Mouse (Mus musculus) midbrain, embryonic 16.5 days (tissue): ENCODE data around the gene Bola2. TPM values are rescaled to one million over a fixed set of nuclear protein-coding genes. Genes with fewer than 3 reads are reported as not detected.

ENCODE experiments used
- ATAC-seq: fragments of 200-750 bp; cut with Nextera tagmentation; 2 replicates; pipeline ENCODE4 v1.8.0; 2017; ENCODE audit warnings: moderate TSS enrichment
- H3K27ac ChIP-seq: fragments of 300-500 bp; sonication (generic); 2 replicates; pipeline ENCODE4 v1.5.1; 2014; ENCODE audit warnings: mild to moderate bottlenecking, low read length, mixed read lengths
- H3K27me3 ChIP-seq: fragments of 300-500 bp; sonication (generic); 2 replicates; pipeline ENCODE4 v1.6.1; 2014; ENCODE audit warnings: low read depth, low read length, mixed read lengths; ENCODE audit not compliant: control insufficient read depth, insufficient read depth
- H3K36me3 ChIP-seq: fragments of 300-500 bp; sonication (generic); 2 replicates; pipeline ENCODE4 v1.6.1; 2014; ENCODE audit warnings: mild to moderate bottlenecking, low read length, moderate library complexity, mixed read lengths; ENCODE audit not compliant: control insufficient read depth, insufficient read depth
- H3K4me1 ChIP-seq: fragments of 300-500 bp; sonication (generic); 2 replicates; pipeline ENCODE4 v1.6.1; 2014; ENCODE audit warnings: mild to moderate bottlenecking, low read length, mixed read lengths; ENCODE audit not compliant: control insufficient read depth, insufficient read depth
- H3K4me2 ChIP-seq: fragments of 300-500 bp; sonication (generic); 2 replicates; pipeline ENCODE4 v1.6.1; 2014; ENCODE audit warnings: mild to moderate bottlenecking, low read length, mixed read lengths
- H3K4me3 ChIP-seq: fragments of 300-500 bp; sonication (generic); 2 replicates; pipeline ENCODE4 v1.5.1; 2014; ENCODE audit warnings: low read depth, mild to moderate bottlenecking, low read length, moderate library complexity, mixed read lengths
- H3K9ac ChIP-seq: fragments of 300-500 bp; sonication (generic); 2 replicates; pipeline ENCODE4 v1.6.1; 2014; ENCODE audit warnings: low read depth, low read length, mixed read lengths
- H3K9me3 ChIP-seq: fragments of 300-500 bp; sonication (generic); replicated peaks from 2 replicates; pipeline ENCODE4 v1.6.1; 2014; ENCODE audit warnings: mild to moderate bottlenecking, low read length, mixed read lengths; ENCODE audit not compliant: control insufficient read depth, poor library complexity, severe bottlenecking
- WGBS: fragments of 180-500 bp; shearing (Covaris S2); extraction: QIAGEN DNeasy Blood & Tissue Kit; methylation state at CpG from one replicate; pipeline ENCODE4 v1.1.7; 2014; 5-methylcytosine and 5-hydroxymethylcytosine counted together
- polyA plus RNA-seq: library from polyadenylated mRNA; unstranded; fragments of >200 nt; fragmentation: Nextera tagmentation; extraction: Ambion mirVana; gene quantifications from 2 replicates; pipeline ENCODE4 v1.2.1, GENCODE M21; 2015

Bola2 gene
- polyA plus RNA-seq, 1 experiment from 2014 or later: 120 TPM

DNA sequence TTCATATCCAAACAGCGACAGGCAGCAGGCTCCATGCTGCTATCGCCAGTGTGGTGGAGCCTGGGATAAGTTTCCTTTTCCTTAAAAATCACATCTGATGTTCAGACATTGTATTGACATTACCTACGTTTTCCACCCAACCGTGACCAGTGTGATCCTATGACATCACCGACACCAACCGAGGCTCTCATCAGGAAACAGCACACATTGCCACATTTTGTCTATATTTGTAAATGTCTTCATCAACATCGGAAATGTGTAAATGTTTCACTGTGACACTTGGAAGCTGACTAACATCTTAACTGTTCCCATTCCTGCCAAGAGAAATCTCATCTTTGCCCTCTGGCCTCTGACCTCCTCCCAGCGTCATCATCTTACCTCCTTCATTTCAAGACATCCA lies 40.9 kb downstream of the Bola2 start:
- Histone ChIP-seq H3K9me3 (no peaks in the 10 kb centered on the region), H3K27ac (no peak overlapping the region), H3K4me2 (no peak overlapping the region), H3K4me1 (no peaks in the 10 kb centered on the region), H3K4me3 (no peak overlapping the region), H3K27me3 (no peaks in the 10 kb centered on the region), H3K9ac (no peak overlapping the region), H3K36me3 (no peaks in the 10 kb centered on the region)
- no peak for ATAC-seq
- WGBS: 82% methylated on average over 8 of the region's 8 CpGs

DNA sequence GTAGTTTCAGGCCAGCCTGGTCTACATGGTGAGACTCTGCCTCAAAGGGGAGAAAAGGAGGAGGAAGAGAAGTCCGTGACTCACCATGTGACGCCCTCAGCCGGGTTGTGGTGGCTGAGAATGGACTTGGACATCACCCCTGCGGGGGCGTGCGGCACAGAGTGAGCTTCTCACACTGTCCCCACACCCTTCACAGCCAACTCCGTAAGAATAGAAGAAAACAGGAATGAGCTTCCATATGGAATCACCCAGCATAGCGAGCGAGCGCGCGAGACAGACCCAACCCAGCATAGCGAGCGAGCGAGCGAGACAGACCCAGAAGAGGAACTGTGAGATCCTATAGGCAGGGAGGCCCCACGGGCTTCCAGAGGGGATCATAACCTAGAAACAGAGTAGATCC lies 44.4 kb downstream of the Bola2 start:
- 83% methylated on average over 17 of the region's 17 CpGs for WGBS
- Histone ChIP-seq H3K4me1 (no peaks in the 10 kb centered on the region), H3K27ac (no peak overlapping the region), H3K4me2 (no peak overlapping the region), H3K27me3 (no peaks in the 10 kb centered on the region), H3K4me3 (no peak overlapping the region), H3K36me3 (no peaks in the 10 kb centered on the region), H3K9ac (no peak overlapping the region), H3K9me3 (no peaks in the 10 kb centered on the region)
- no peak for ATAC-seq

GRCm38 (mm10) chr7:126740132-126740735 lies 45.0 kb downstream of the Bola2 start:
- 66% methylated on average over 13 of the region's 13 CpGs for WGBS
- H3K4me3 ChIP-seq: no peak overlapping the region
- H3K4me1 ChIP-seq: no peaks in the 10 kb centered on the region
- no peaks in the 10 kb centered on the region for H3K27me3 ChIP-seq
- no peak overlapping the region for H3K9ac ChIP-seq
- H3K36me3 ChIP-seq: no peaks in the 10 kb centered on the region
- no peak for ATAC-seq
- H3K9me3 ChIP-seq: no peaks in the 10 kb centered on the region
- no peak overlapping the region for H3K27ac ChIP-seq
- no peak overlapping the region for H3K4me2 ChIP-seq

DNA sequence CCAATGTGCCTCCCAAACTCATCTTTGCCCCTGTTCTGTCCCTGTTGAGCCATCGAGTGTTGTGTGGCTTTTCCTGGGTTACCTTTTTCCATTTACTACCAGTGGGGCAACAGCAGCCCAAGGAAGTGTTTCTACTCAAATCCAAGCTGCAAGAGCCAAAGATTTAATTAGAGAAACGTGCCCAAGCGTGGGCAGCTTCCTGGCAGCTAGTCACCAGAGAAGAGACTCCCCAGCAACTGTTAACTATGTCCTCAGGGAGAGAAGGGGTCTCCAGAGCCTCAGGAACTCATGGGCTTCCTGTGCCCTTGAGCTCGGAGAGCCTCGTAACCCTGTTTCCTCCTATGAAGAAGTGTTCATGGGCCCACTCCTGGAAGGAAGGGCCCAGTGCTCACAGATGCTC lies 45.8 kb downstream of the Bola2 start:
- Histone ChIP-seq H3K9ac (no peak overlapping the region), H3K4me3 (no peak overlapping the region), H3K9me3 (no peaks in the 10 kb centered on the region), H3K27me3 (no peaks in the 10 kb centered on the region), H3K4me2 (no peak overlapping the region), H3K4me1 (no peaks in the 10 kb centered on the region), H3K27ac (no peak overlapping the region), H3K36me3 (no peaks in the 10 kb centered on the region)
- no peak for ATAC-seq
- WGBS: 86% methylated on average over 5 of the region's 5 CpGs

DNA sequence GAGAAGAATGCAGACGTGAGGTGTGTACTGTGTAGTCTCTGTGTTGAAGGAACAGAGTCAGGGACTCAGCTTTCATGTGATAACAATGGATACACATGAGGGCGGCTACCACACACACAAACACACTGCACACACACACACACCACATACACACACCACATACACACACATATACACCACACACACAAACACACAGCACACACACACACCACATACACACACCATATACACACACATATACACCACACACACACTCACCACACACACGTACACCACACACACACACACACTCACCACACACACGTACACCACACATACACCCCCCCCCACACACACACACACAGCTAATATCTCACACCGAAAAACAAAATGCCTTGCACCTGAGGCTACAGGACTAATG lies 46.3 kb downstream of the Bola2 start:
- Histone ChIP-seq H3K27ac (no peak overlapping the region), H3K4me1 (no peaks in the 10 kb centered on the region), H3K4me3 (no peak overlapping the region), H3K36me3 (no peaks in the 10 kb centered on the region), H3K9ac (no peak overlapping the region), H3K4me2 (no peak overlapping the region), H3K27me3 (no peaks in the 10 kb centered on the region), H3K9me3 (no peaks in the 10 kb centered on the region)
- no peak for ATAC-seq
- 81% methylated on average over 5 of the region's 5 CpGs for WGBS

DNA sequence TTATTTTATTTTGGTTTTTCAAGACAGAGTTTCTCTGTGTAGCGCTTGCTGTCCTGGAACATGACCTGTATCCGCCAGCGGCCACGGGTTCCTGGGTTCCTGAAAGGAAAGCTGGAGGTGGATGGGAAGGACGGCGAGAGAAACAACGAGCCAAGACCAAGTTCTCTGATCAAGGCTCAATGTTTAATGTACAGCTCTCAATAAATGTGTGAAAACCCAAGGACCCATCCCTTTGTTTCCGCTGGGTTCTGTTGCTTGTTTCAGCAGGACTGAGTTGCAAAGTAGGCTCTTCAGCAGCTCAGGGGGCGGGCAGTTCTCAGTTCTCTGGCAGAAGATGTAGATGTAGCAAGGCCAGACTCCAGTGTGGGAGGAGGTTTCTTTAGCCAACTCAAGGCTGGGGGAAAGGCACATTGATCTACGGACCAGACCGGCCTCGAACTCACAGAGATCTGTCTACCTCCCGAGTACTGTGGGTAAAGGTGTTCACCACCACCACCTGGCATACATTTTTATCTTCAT lies 46.8 kb downstream of the Bola2 start:
- Histone ChIP-seq H3K4me3 (no peak overlapping the region), H3K4me1 (no peaks in the 10 kb centered on the region), H3K9me3 (no peaks in the 10 kb centered on the region), H3K4me2 (no peak overlapping the region), H3K27me3 (no peaks in the 10 kb centered on the region), H3K9ac (no peak overlapping the region), H3K36me3 (no peaks in the 10 kb centered on the region), H3K27ac (no peak overlapping the region)
- ATAC-seq: no peak
- WGBS: 93% methylated on average over 13 of the region's 13 CpGs

GRCm38 (mm10) chr7:126746066-126746465 lies 50.9 kb downstream of the Bola2 start:
- Histone ChIP-seq H3K27ac (no peak overlapping the region), H3K27me3 (no peaks in the 10 kb centered on the region), H3K36me3 (no peaks in the 10 kb centered on the region), H3K4me1 (no peaks in the 10 kb centered on the region), H3K9ac (no peak overlapping the region), H3K4me2 (no peak overlapping the region), H3K4me3 (no peak overlapping the region), H3K9me3 (no peaks in the 10 kb centered on the region)
- no peak for ATAC-seq
- 88% methylated on average over 12 of the region's 12 CpGs for WGBS

GRCm38 (mm10) chr7:126746798-126747197 lies 51.6 kb downstream of the Bola2 start:
- ATAC-seq: no peak
- no peak overlapping the region for H3K9ac ChIP-seq
- H3K36me3 ChIP-seq: no peaks in the 10 kb centered on the region
- no peak overlapping the region for H3K4me3 ChIP-seq
- 48% methylated on average over 6 of the region's 6 CpGs for WGBS
- no peak overlapping the region for H3K4me2 ChIP-seq
- no peaks in the 10 kb centered on the region for H3K27me3 ChIP-seq
- no peaks in the 10 kb centered on the region for H3K4me1 ChIP-seq
- no peak overlapping the region for H3K27ac ChIP-seq
- H3K9me3 ChIP-seq: no peaks in the 10 kb centered on the region

DNA sequence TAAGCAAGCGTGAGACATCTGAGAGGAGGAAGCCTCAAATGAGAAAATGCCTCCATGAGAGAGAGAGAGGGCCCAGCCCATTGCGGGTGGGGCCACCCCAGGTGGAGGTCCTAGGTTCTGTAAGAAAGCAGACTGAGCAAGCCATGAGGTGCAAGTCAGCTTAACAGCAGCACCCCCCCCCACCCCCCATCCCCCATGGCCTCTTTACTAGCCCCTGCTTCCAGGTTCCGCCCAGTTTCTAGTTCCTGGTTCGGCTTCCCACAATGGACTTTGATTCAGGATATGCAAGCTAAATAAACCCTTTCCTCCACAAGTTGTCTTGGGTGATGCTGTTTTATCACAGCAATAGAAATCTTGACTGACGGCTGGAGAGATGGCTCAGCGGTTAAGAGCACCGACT lies 53.6 kb downstream of the Bola2 start:
- Histone ChIP-seq H3K9ac (no peak overlapping the region), H3K4me2 (no peak overlapping the region), H3K27me3 (no peaks in the 10 kb centered on the region), H3K27ac (no peak overlapping the region), H3K4me3 (no peak overlapping the region), H3K4me1 (no peaks in the 10 kb centered on the region), H3K9me3 (no peaks in the 10 kb centered on the region), H3K36me3 (no peaks in the 10 kb centered on the region)
- WGBS: 75% methylated on average over 7 of the region's 7 CpGs
- no peak for ATAC-seq
